Mouse (Mus musculus) heart, embryonic 12.5 days (tissue): Measurements from ENCODE around the gene Ccdc24. TPM values are rescaled to one million over a fixed set of nuclear protein-coding genes. Genes with fewer than 3 reads are reported as not detected.

Experiments
- ATAC-seq: fragments of 200-750 bp; cut with Nextera tagmentation; 2 replicates; pipeline ENCODE4 v1.8.0; 2017; ENCODE audit warnings: moderate TSS enrichment, moderate library complexity; ENCODE audit not compliant: insufficient number of reproducible peaks, low FRiP score
- H3K27ac ChIP-seq: fragments of 300-500 bp; sonication (generic); 2 replicates; pipeline ENCODE4 v1.5.1; 2016; ENCODE audit warnings: mild to moderate bottlenecking, moderate library complexity; ENCODE audit not compliant: poor library complexity, severe bottlenecking
- H3K27me3 ChIP-seq: fragments of 300-500 bp; sonication (generic); replicated peaks from 2 replicates; pipeline ENCODE4 v1.6.1; 2016; ENCODE audit warnings: mild to moderate bottlenecking, moderate library complexity
- H3K36me3 ChIP-seq: fragments of 300-500 bp; sonication (generic); 2 replicates; pipeline ENCODE4 v1.6.1; 2016; ENCODE audit warnings: mild to moderate bottlenecking, moderate library complexity
- H3K4me1 ChIP-seq: fragments of 300-500 bp; sonication (generic); replicated peaks from 2 replicates; pipeline ENCODE4 v1.6.1; 2016; ENCODE audit warnings: mild to moderate bottlenecking
- H3K4me2 ChIP-seq: fragments of 300-500 bp; sonication (generic); 2 replicates; pipeline ENCODE4 v1.6.1; 2016; ENCODE audit warnings: mild to moderate bottlenecking, moderate library complexity
- H3K4me3 ChIP-seq: fragments of 300-500 bp; sonication (generic); 2 replicates; pipeline ENCODE4 v1.5.1; 2016; ENCODE audit warnings: mild to moderate bottlenecking
- H3K9ac ChIP-seq: fragments of 300-500 bp; sonication (generic); 2 replicates; pipeline ENCODE4 v1.6.1; 2016; ENCODE audit warnings: mild to moderate bottlenecking, moderate library complexity
- H3K9me3 ChIP-seq: fragments of 300-500 bp; sonication (generic); replicated peaks from 2 replicates; pipeline ENCODE4 v1.6.1; 2016; ENCODE audit warnings: mild to moderate bottlenecking, moderate library complexity
- WGBS: fragments of 180-500 bp; shearing (Covaris S2); methylation state at CpG from one replicate; pipeline ENCODE4 v1.1.7; 2016; 5-methylcytosine and 5-hydroxymethylcytosine counted together
- polyA plus RNA-seq: library from polyadenylated mRNA; unstranded; fragments of >200 nt; fragmentation: Nextera tagmentation; extraction: Ambion mirVana; gene quantifications from 2 replicates; pipeline ENCODE4 v1.2.1, GENCODE M21; 2016

Gene Ccdc24
- polyA plus RNA-seq, 1 experiment from 2014 or later, result 0.74 TPM

GRCm38 (mm10) chr4:117855146-117855545 lies 17.2 kb downstream of the Ccdc24 start:
- no peak overlapping the region for H3K9ac ChIP-seq
- no peak overlapping the region for H3K4me2 ChIP-seq
- WGBS, result 75% methylated on average over 9 of the region's 9 CpGs
- no peak overlapping the region for H3K27ac ChIP-seq
- no peak overlapping the region for H3K4me3 ChIP-seq
- peaks cover 22% of the 10 kb centered on the region for H3K4me1 ChIP-seq
- 0 out of 2 replicates have a peak, but pooled peaks have one; percentile 16 for ATAC-seq
- peaks cover 12% of the 10 kb centered on the region for H3K36me3 ChIP-seq
- H3K9me3 ChIP-seq, result no peaks in the 10 kb centered on the region
- peaks cover 6% of the 10 kb centered on the region; the same call in 1 of the 2 replicates for H3K27me3 ChIP-seq

GRCm38 (mm10) chr4:117852152-117852868 lies 20.0 kb downstream of the Ccdc24 start:
- Histone ChIP-seq H3K27ac (no peak overlapping the region), H3K9me3 (no peaks in the 10 kb centered on the region), H3K4me3 (no peak overlapping the region), H3K36me3 (peaks cover 8% of the 10 kb centered on the region), H3K9ac (no peak overlapping the region), H3K4me2 (no peak overlapping the region), H3K4me1 (peaks cover 27% of the 10 kb centered on the region), H3K27me3 (0 out of 2 replicates have a peak, but pooled peaks cover 13% of the 10 kb centered on the region)
- WGBS, result 83% methylated on average over 10 of the region's 10 CpGs
- no peak for ATAC-seq

GRCm38 (mm10) chr4:117850871-117851270 lies 21.5 kb downstream of the Ccdc24 start:
- 66% methylated on average over 7 of the region's 7 CpGs for WGBS
- H3K9ac ChIP-seq, result no peak overlapping the region
- H3K27ac ChIP-seq, result no peak overlapping the region

GRCm38 (mm10) chr4:117850176-117850575 lies 22.2 kb downstream of the Ccdc24 start:
- no peak for ATAC-seq
- Histone ChIP-seq H3K4me3 (no peak overlapping the region), H3K4me2 (no peak overlapping the region), H3K9me3 (no peaks in the 10 kb centered on the region), H3K36me3 (peaks cover 4% of the 10 kb centered on the region; the same call in 1 of the 2 replicates), H3K9ac (no peak overlapping the region), H3K4me1 (peaks cover 22% of the 10 kb centered on the region), H3K27ac (no peak overlapping the region), H3K27me3 (0 out of 2 replicates have a peak, but pooled peaks cover 12% of the 10 kb centered on the region)
- WGBS, result 85% methylated on average over 7 of the region's 7 CpGs

More at GRCm38 (mm10) chr4:117850871-117851270, 21.5 kb downstream of the Ccdc24 start:
- Histone ChIP-seq H3K27me3 (0 out of 2 replicates have a peak, but pooled peaks cover 12% of the 10 kb centered on the region), H3K9me3 (no peaks in the 10 kb centered on the region), H3K36me3 (peaks cover 2% of the 10 kb centered on the region; the same call in 1 of the 2 replicates), H3K4me2 (no peak overlapping the region), H3K4me3 (no peak overlapping the region), H3K4me1 (peaks cover 27% of the 10 kb centered on the region)
- no peak for ATAC-seq

GRCm38 (mm10) chr4:117849506-117849905 lies 22.9 kb downstream of the Ccdc24 start:
- H3K4me2 ChIP-seq, result no peak overlapping the region
- H3K4me1 ChIP-seq, result peaks cover 15% of the 10 kb centered on the region
- ATAC-seq, result no peak
- H3K27ac ChIP-seq, result no peak overlapping the region
- H3K27me3 ChIP-seq, result 0 out of 2 replicates have a peak, but pooled peaks cover 12% of the 10 kb centered on the region
- no peaks in the 10 kb centered on the region for H3K9me3 ChIP-seq
- H3K9ac ChIP-seq, result no peak overlapping the region
- peaks cover 4% of the 10 kb centered on the region; the same call in 1 of the 2 replicates for H3K36me3 ChIP-seq
- WGBS, result 78% methylated on average over 5 of the region's 5 CpGs
- H3K4me3 ChIP-seq, result no peak overlapping the region

GRCm38 (mm10) chr4:117849063-117849462 lies 23.3 kb downstream of the Ccdc24 start:
- 0 out of 2 replicates have a peak, but pooled peaks cover 12% of the 10 kb centered on the region for H3K27me3 ChIP-seq
- 52% methylated on average over 17 of the region's 17 CpGs for WGBS
- no peaks in the 10 kb centered on the region for H3K9me3 ChIP-seq
- no peak for ATAC-seq
- peaks cover 4% of the 10 kb centered on the region; the same call in 1 of the 2 replicates for H3K36me3 ChIP-seq
- H3K27ac ChIP-seq, result no peak overlapping the region
- H3K4me1 ChIP-seq, result peaks cover 10% of the 10 kb centered on the region
- no peak overlapping the region for H3K9ac ChIP-seq
- no peak overlapping the region for H3K4me2 ChIP-seq
- H3K4me3 ChIP-seq, result no peak overlapping the region

- 0 out of 2 replicates have a peak, but pooled peaks cover 12% of the 10 kb centered on the region for H3K27me3 ChIP-seq
- no peak overlapping the region for H3K4me2 ChIP-seq
- peaks cover 4% of the 10 kb centered on the region; the same call in 1 of the 2 replicates for H3K36me3 ChIP-seq
- no peak overlapping the region for H3K4me3 ChIP-seq
- WGBS, result 67% methylated on average over 2 of the region's 2 CpGs
- no peaks in the 10 kb centered on the region for H3K9me3 ChIP-seq
- H3K4me1 ChIP-seq, result peaks cover 5% of the 10 kb centered on the region
- H3K9ac ChIP-seq, result no peak overlapping the region
- no peak overlapping the region for H3K27ac ChIP-seq
- ATAC-seq, result no peak
These were observed 25.3 kb downstream of the Ccdc24 start for GRCm38 (mm10) chr4:117847011-117847410.

- Histone ChIP-seq H3K4me3 (no peak overlapping the region), H3K9me3 (no peaks in the 10 kb centered on the region), H3K9ac (no peak overlapping the region), H3K36me3 (peaks cover 4% of the 10 kb centered on the region; the same call in 1 of the 2 replicates), H3K27me3 (0 out of 2 replicates have a peak, but pooled peaks cover 12% of the 10 kb centered on the region), H3K4me1 (peaks cover 5% of the 10 kb centered on the region), H3K4me2 (no peak overlapping the region), H3K27ac (no peak overlapping the region)
- 95% methylated on average over 4 of the region's 4 CpGs for WGBS
- no peak for ATAC-seq
These were observed 26.1 kb downstream of the Ccdc24 start for GRCm38 (mm10) chr4:117846261-117846660.

- Histone ChIP-seq H3K4me3 (no peak overlapping the region), H3K4me1 (peaks cover 5% of the 10 kb centered on the region), H3K9me3 (no peaks in the 10 kb centered on the region), H3K27ac (no peak overlapping the region), H3K36me3 (peaks cover 4% of the 10 kb centered on the region; the same call in 1 of the 2 replicates), H3K9ac (no peak overlapping the region), H3K4me2 (no peak overlapping the region), H3K27me3 (0 out of 2 replicates have a peak, but pooled peaks cover 12% of the 10 kb centered on the region)
- WGBS, result 77% methylated on average over 11 of the region's 11 CpGs
- no peak for ATAC-seq
These were observed 27.0 kb downstream of the Ccdc24 start for GRCm38 (mm10) chr4:117845316-117845715.

GRCm38 (mm10) chr4:117844467-117844866 lies 27.9 kb downstream of the Ccdc24 start:
- Histone ChIP-seq H3K27ac (no peak overlapping the region), H3K36me3 (peaks cover 4% of the 10 kb centered on the region; the same call in 1 of the 2 replicates), H3K4me1 (peaks cover 5% of the 10 kb centered on the region), H3K27me3 (0 out of 2 replicates have a peak, but pooled peaks cover 12% of the 10 kb centered on the region), H3K9ac (no peak overlapping the region), H3K9me3 (no peaks in the 10 kb centered on the region), H3K4me2 (no peak overlapping the region), H3K4me3 (no peak overlapping the region)
- WGBS, result 83% methylated on average over 5 of the region's 5 CpGs
- no peak for ATAC-seq

- H3K4me2 ChIP-seq, result no peak overlapping the region
- peaks cover 4% of the 10 kb centered on the region; the same call in 1 of the 2 replicates for H3K36me3 ChIP-seq
- no peak overlapping the region for H3K4me3 ChIP-seq
- 81% methylated on average over 5 of the region's 5 CpGs for WGBS
- no peak overlapping the region for H3K9ac ChIP-seq
- H3K4me1 ChIP-seq, result no peaks in the 10 kb centered on the region
- H3K27me3 ChIP-seq, result 0 out of 2 replicates have a peak, but pooled peaks cover 5% of the 10 kb centered on the region
- ATAC-seq, result no peak
- H3K27ac ChIP-seq, result no peak overlapping the region
- H3K9me3 ChIP-seq, result no peaks in the 10 kb centered on the region
These were observed 29.3 kb downstream of the Ccdc24 start for GRCm38 (mm10) chr4:117843101-117843500.
